Mouse (Mus musculus): Measurements from ENCODE around the gene Ywhae. TPM values are rescaled to one million over a fixed set of nuclear protein-coding genes. Genes with fewer than 3 reads are reported as not detected.

The Ywhae gene
- polyA plus RNA-seq, 1 experiment from 2014 or later: 1,665 TPM

DNA sequence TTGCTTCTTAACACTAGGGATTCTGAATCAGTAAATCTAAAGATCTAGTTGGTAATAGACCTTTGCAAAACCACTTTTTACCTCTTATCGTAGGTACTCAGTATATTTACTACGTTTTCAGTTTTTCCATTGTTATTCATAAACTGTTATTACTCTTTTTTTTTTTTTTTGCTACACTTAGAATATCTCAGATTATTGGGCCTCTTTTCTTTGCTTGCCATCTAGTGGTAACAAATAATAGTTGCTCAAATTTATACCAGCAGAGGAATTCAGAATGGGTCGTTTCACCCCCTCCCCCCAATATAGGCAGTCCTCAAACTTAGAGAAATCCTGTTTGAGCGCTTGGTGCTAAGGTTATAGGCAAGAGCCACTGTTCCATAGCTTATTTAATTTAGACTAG is 18.4 kb downstream of the Ywhae start:
- Histone ChIP-seq H3K27ac (ENCODE audit: low read depth, low read length) (no peak overlapping the region), H3K4me2 (no peak overlapping the region), H3K27me3 (ENCODE audit: control insufficient read depth, insufficient read depth, low read length) (no peaks in the 10 kb centered on the region), H3K4me1 (ENCODE audit: control insufficient read depth, insufficient read depth, low read length) (peaks cover 5% of the 10 kb centered on the region; the same call in 1 of the 2 replicates), H3K4me3 (ENCODE audit: low read depth, low read length) (no peak overlapping the region), H3K36me3 (ENCODE audit: control insufficient read depth, insufficient read depth, low read length) (peaks cover 3% of the 10 kb centered on the region), H3K9ac (ENCODE audit: low read length) (no peak overlapping the region), H3K9me3 (ENCODE audit: control insufficient read depth, low read length) (no peaks in the 10 kb centered on the region)
- 92% methylated on average over 4 of the region's 4 CpGs for WGBS
- no peak for ATAC-seq (ENCODE audit: low FRiP score)
- no peak for DNase-seq (ENCODE audit: low spot score, missing footprints)

DNA sequence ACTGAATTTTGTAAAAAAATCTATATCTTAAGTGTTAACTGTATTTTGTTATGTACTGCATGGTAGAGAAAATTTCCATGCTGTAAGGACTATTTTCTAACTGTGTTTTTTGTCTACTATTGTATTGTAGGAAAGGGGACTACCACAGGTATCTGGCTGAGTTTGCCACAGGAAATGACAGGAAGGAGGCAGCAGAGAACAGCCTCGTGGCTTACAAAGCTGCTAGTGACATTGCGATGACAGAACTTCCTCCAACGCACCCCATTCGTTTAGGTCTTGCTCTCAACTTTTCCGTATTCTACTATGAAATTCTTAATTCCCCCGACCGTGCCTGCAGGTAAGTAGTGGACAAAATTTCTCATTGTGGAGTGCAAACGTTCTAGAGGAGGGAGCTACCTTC is 24.0 kb downstream of the Ywhae start:
- Histone ChIP-seq H3K9me3 (ENCODE audit: control insufficient read depth, low read length) (no peaks in the 10 kb centered on the region), H3K36me3 (ENCODE audit: control insufficient read depth, insufficient read depth, low read length) (peaks cover 12% of the 10 kb centered on the region), H3K27ac (ENCODE audit: low read depth, low read length) (no peak overlapping the region), H3K4me3 (ENCODE audit: low read depth, low read length) (no peak overlapping the region), H3K9ac (ENCODE audit: low read length) (no peak overlapping the region), H3K27me3 (ENCODE audit: control insufficient read depth, insufficient read depth, low read length) (no peaks in the 10 kb centered on the region), H3K4me1 (ENCODE audit: control insufficient read depth, insufficient read depth, low read length) (no peaks in the 10 kb centered on the region), H3K4me2 (no peak overlapping the region)
- DNase-seq (ENCODE audit: low spot score, missing footprints) (no peak), ATAC-seq (ENCODE audit: low FRiP score) (no peak)
- 93% methylated on average over 8 of the region's 8 CpGs for WGBS

DNA sequence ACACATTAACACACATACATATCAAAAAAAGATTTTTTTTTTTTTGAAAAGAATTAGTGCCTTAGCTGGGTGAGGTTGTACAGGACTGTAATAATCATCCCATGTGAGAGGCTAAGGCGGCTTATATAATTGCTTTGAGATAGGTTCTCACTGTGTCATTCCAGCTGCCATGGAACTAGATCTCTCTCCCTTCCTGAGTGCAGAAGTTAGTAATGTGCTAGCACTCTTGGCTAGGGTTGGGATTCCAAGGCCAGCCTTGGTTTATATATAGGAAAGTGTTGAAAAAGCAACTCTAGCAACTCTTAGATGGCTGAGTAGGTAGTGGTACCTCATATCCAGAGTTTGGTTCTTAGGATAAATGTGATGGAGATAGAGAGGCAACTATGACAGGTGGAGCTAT is 25.9 kb downstream of the Ywhae start:
- no peaks in the 10 kb centered on the region for H3K4me1 ChIP-seq (ENCODE audit: control insufficient read depth, insufficient read depth, low read length)
- H3K9ac ChIP-seq (ENCODE audit: low read length): no peak overlapping the region
- ATAC-seq (ENCODE audit: low FRiP score) (no peak), DNase-seq (ENCODE audit: low spot score, missing footprints) (no peak)
- no peak overlapping the region for H3K4me2 ChIP-seq
- no peaks in the 10 kb centered on the region for H3K9me3 ChIP-seq (ENCODE audit: control insufficient read depth, low read length)
- no peaks in the 10 kb centered on the region for H3K27me3 ChIP-seq (ENCODE audit: control insufficient read depth, insufficient read depth, low read length)
- H3K27ac ChIP-seq (ENCODE audit: low read depth, low read length): no peak overlapping the region
- H3K36me3 ChIP-seq (ENCODE audit: control insufficient read depth, insufficient read depth, low read length): peaks cover 16% of the 10 kb centered on the region
- WGBS: 100% methylated on average over 1 of the region's 1 CpGs
- no peak overlapping the region for H3K4me3 ChIP-seq (ENCODE audit: low read depth, low read length)

- 95% methylated on average over 5 of the region's 5 CpGs for WGBS
- no peaks in the 10 kb centered on the region for H3K9me3 ChIP-seq (ENCODE audit: control insufficient read depth, low read length)
- H3K27ac ChIP-seq (ENCODE audit: low read depth, low read length): no peak overlapping the region
- H3K9ac ChIP-seq (ENCODE audit: low read length): no peak overlapping the region
- no peak overlapping the region for H3K4me2 ChIP-seq
- ATAC-seq (ENCODE audit: low FRiP score) (no peak), DNase-seq (ENCODE audit: low spot score, missing footprints) (no peak)
- no peaks in the 10 kb centered on the region for H3K27me3 ChIP-seq (ENCODE audit: control insufficient read depth, insufficient read depth, low read length)
- no peak overlapping the region for H3K4me3 ChIP-seq (ENCODE audit: low read depth, low read length)
- H3K36me3 ChIP-seq (ENCODE audit: control insufficient read depth, insufficient read depth, low read length): peaks cover 21% of the 10 kb centered on the region
- H3K4me1 ChIP-seq (ENCODE audit: control insufficient read depth, insufficient read depth, low read length): no peaks in the 10 kb centered on the region
Observed at GRCm38 (mm10) chr11:75760785-75761184, 28.1 kb downstream of the Ywhae start.

- no peak for DNase-seq (ENCODE audit: low spot score, missing footprints)
- no peaks in the 10 kb centered on the region for H3K27me3 ChIP-seq (ENCODE audit: control insufficient read depth, insufficient read depth, low read length)
- no peak for ATAC-seq (ENCODE audit: low FRiP score)
- peaks cover 15% of the 10 kb centered on the region; the same call in 1 of the 2 replicates for H3K36me3 ChIP-seq (ENCODE audit: control insufficient read depth, insufficient read depth, low read length)
- H3K9me3 ChIP-seq (ENCODE audit: control insufficient read depth, low read length): no peaks in the 10 kb centered on the region
- H3K4me2 ChIP-seq: no peak overlapping the region
- H3K9ac ChIP-seq (ENCODE audit: low read length): no peak overlapping the region
- WGBS: 85% methylated on average over 2 of the region's 2 CpGs
- H3K4me1 ChIP-seq (ENCODE audit: control insufficient read depth, insufficient read depth, low read length): no peaks in the 10 kb centered on the region
- H3K4me3 ChIP-seq (ENCODE audit: low read depth, low read length): no peak overlapping the region
- H3K27ac ChIP-seq (ENCODE audit: low read depth, low read length): no peak overlapping the region
Observed at GRCm38 (mm10) chr11:75762708-75763107, 30.0 kb downstream of the Ywhae start.

DNA sequence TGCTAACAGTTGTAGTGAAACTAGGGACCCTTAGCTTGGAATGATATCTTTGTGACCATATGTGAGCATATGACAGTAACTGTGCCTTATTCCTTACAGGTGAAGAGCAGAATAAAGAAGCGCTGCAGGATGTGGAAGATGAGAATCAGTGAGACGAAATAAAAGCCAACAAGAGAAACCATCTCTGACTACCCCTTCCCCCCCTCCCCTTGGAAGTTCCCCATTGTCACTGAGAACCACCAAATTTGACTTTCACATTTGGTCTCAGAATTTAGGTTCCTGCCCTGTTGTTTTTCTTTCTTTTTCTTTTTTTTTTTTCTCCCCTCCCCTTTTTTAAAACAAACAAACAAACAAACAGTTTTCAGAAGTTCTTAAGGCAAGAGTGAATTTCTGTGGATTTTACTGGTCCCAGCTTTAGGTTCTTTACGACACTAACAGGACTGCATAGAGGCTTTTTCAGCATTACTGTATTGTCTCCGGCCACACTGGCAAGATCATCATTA is 31.9 kb downstream of the Ywhae start:
- no peak for ATAC-seq (ENCODE audit: low FRiP score)
- peaks cover 4% of the 10 kb centered on the region; the same call in 1 of the 2 replicates for H3K4me1 ChIP-seq (ENCODE audit: control insufficient read depth, insufficient read depth, low read length)
- H3K9me3 ChIP-seq (ENCODE audit: control insufficient read depth, low read length): no peaks in the 10 kb centered on the region
- no peak overlapping the region for H3K4me3 ChIP-seq (ENCODE audit: low read depth, low read length)
- 86% methylated on average over 4 of the region's 4 CpGs for WGBS
- no peak overlapping the region for H3K9ac ChIP-seq (ENCODE audit: low read length)
- H3K4me2 ChIP-seq: no peak overlapping the region
- no peaks in the 10 kb centered on the region for H3K27me3 ChIP-seq (ENCODE audit: control insufficient read depth, insufficient read depth, low read length)
- H3K27ac ChIP-seq (ENCODE audit: low read depth, low read length): no peak overlapping the region
- peaks cover 12% of the 10 kb centered on the region; the same call in 1 of the 2 replicates for H3K36me3 ChIP-seq (ENCODE audit: control insufficient read depth, insufficient read depth, low read length)
- DNase-seq (ENCODE audit: low spot score, missing footprints): no peak

DNA sequence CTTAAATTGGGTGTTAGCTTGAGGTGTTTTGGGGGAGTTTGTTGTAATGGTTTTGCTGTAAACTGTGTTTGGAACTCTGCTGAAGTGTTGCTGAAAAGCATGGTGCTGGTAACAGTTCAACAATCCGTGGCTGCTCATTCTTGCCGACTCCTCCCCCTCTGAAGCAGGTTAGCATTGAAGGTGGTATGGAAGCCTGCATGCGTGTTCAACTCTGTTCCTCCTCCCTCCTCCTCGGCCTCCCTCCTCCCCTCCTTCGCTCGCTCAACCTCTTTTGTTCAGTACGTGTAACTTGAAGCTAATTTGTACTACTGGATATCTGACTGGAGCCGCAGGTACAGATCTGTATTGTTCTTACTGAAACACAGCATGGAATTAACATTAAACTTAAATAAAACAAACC is 32.5 kb downstream of the Ywhae start:
- H3K36me3 ChIP-seq (ENCODE audit: control insufficient read depth, insufficient read depth, low read length): peaks cover 12% of the 10 kb centered on the region; the same call in 1 of the 2 replicates

DNA sequence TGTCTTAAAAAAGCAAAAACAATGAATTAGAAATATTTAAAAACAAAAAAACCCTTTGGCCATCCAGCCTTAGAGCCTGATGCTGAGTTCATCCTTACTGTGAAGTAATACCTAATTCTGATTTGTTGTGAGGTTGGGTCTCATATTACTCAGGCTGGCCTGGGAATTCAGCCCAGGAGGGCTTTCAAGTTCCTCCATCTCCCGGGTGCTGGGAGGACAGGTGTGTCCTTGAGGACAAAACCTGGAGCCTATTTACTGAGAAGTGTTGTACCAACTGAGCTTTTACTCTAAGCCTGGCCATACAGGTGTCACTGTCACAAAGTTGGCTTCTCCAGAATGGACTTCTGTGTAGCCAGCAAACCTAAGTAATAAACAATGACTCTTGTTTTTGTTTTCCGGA is 34.3 kb downstream of the Ywhae start:
- WGBS: 85% methylated on average over 2 of the region's 2 CpGs
- no peak for ATAC-seq (ENCODE audit: low FRiP score)
- DNase-seq (ENCODE audit: low spot score, missing footprints): no peak
- Histone ChIP-seq H3K9ac (ENCODE audit: low read length) (no peak overlapping the region), H3K9me3 (ENCODE audit: control insufficient read depth, low read length) (no peaks in the 10 kb centered on the region), H3K4me1 (ENCODE audit: control insufficient read depth, insufficient read depth, low read length) (peaks cover 4% of the 10 kb centered on the region; the same call in 1 of the 2 replicates), H3K27me3 (ENCODE audit: control insufficient read depth, insufficient read depth, low read length) (no peaks in the 10 kb centered on the region), H3K36me3 (ENCODE audit: control insufficient read depth, insufficient read depth, low read length) (peaks cover 12% of the 10 kb centered on the region; the same call in 1 of the 2 replicates), H3K27ac (ENCODE audit: low read depth, low read length) (no peak overlapping the region), H3K4me2 (no peak overlapping the region), H3K4me3 (ENCODE audit: low read depth, low read length) (no peak overlapping the region)

More for the DNA sequence above, 32.5 kb downstream of the Ywhae start:
- H3K9me3 ChIP-seq (ENCODE audit: control insufficient read depth, low read length): no peaks in the 10 kb centered on the region
- no peaks in the 10 kb centered on the region for H3K27me3 ChIP-seq (ENCODE audit: control insufficient read depth, insufficient read depth, low read length)
- H3K4me2 ChIP-seq: no peak overlapping the region
- ATAC-seq (ENCODE audit: low FRiP score) (no peak), DNase-seq (ENCODE audit: low spot score, missing footprints) (no peak)
- 84% methylated on average over 8 of the region's 8 CpGs for WGBS
- peaks cover 4% of the 10 kb centered on the region; the same call in 1 of the 2 replicates for H3K4me1 ChIP-seq (ENCODE audit: control insufficient read depth, insufficient read depth, low read length)
- no peak overlapping the region for H3K4me3 ChIP-seq (ENCODE audit: low read depth, low read length)
- no peak overlapping the region for H3K27ac ChIP-seq (ENCODE audit: low read depth, low read length)
- no peak overlapping the region for H3K9ac ChIP-seq (ENCODE audit: low read length)

DNA sequence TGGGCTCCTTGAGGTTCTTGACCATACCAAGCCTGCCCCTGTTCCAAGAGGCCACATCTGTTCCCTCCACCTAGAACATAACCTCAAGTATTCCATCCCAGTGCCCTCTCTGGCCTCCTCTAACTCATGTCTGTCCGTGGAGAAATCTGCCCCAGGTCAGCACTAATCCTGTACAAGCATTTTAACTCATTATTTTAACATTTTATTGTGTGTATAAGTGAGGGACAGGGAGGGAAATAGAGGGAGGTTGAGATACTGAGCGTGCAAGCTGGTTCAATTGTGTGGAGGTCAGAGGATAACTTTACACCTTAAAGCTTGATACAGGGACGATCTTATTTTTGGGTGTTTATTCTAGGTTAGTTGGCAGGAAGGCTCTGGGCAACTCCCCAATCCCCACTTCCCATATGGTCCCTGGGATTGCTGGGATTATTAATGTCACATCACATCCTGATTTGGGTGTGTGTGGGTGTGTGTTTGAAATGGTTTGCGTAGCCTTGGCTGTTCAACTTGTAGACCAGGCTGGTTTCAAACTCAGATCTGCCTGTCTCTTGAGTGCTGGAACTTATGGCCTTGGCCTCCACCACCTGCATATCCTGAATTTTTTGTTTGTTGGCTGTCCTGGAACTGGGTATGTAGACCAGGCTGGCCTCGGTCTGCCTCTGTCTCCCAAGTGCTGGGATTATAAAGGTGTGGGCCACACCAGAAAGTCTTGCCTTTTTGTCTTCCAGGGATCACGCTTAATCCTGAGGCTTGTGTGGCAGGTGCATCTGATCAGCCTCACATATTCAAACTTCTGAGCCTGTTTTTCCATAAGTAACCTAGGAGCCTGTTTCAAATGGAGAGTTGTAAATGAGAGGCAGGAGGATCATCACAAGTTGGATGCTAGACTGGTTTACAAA is 35.7 kb downstream of the Ywhae start:
- ATAC-seq (ENCODE audit: low FRiP score) (no peak), DNase-seq (ENCODE audit: low spot score, missing footprints) (peak; percentile 89)
- Histone ChIP-seq H3K9me3 (ENCODE audit: control insufficient read depth, low read length) (no peaks in the 10 kb centered on the region), H3K27ac (ENCODE audit: low read depth, low read length) (no peak overlapping the region), H3K4me1 (ENCODE audit: control insufficient read depth, insufficient read depth, low read length) (peaks cover 4% of the 10 kb centered on the region; the same call in 1 of the 2 replicates), H3K36me3 (ENCODE audit: control insufficient read depth, insufficient read depth, low read length) (peaks cover 9% of the 10 kb centered on the region; the same call in 1 of the 2 replicates), H3K4me2 (no peak overlapping the region; the same call in 1 of the 2 replicates), H3K27me3 (ENCODE audit: control insufficient read depth, insufficient read depth, low read length) (no peaks in the 10 kb centered on the region), H3K4me3 (ENCODE audit: low read depth, low read length) (no peak overlapping the region), H3K9ac (ENCODE audit: low read length) (no peak overlapping the region)
- 55% methylated on average over 6 of the region's 6 CpGs for WGBS

All from midbrain, embryonic 11.5 days (tissue).